Mouse (Mus musculus) heart, postnatal 0 days (tissue): ENCODE measurements at regions not wholly inside any gene's neighbourhood (a gene's known extent, or its start where the extent isn't known, plus 50 kb on each side); places are given as distances from the start of the nearest gene placed in this dataset.

ENCODE experiments used
- ATAC-seq: fragments of 200-750 bp; cut with Nextera tagmentation; 2 replicates; pipeline ENCODE4 v1.8.0; 2017; ENCODE audit warnings: low read depth, moderate number of reproducible peaks, moderate library complexity; ENCODE audit not compliant: insufficient read depth
- DNase-seq: peaks from one replicate; pipeline ENCODE4 v3.0.0-alpha.2; 2016; ENCODE audit warnings: low spot score
- H3K27ac ChIP-seq: fragments of 300-500 bp; sonication (generic); 2 replicates; pipeline ENCODE4 v1.5.1; 2014; ENCODE audit warnings: low read depth, mild to moderate bottlenecking
- H3K27me3 ChIP-seq: fragments of 300-500 bp; sonication (generic); 2 replicates; pipeline ENCODE4 v1.6.1; 2014; ENCODE audit warnings: low read length, mixed read lengths; ENCODE audit not compliant: control insufficient read depth, insufficient read depth
- H3K36me3 ChIP-seq: fragments of 300-500 bp; sonication (generic); replicated peaks from 2 replicates; pipeline ENCODE4 v1.6.1; 2014; ENCODE audit warnings: low read length, mixed read lengths; ENCODE audit not compliant: control insufficient read depth, insufficient read depth
- H3K4me1 ChIP-seq: fragments of 300-500 bp; sonication (generic); 2 replicates; pipeline ENCODE4 v1.6.1; 2014; ENCODE audit warnings: antibody characterized with exemption; ENCODE audit not compliant: control insufficient read depth, insufficient read depth
- H3K4me2 ChIP-seq: fragments of 300-500 bp; sonication (generic); 2 replicates; pipeline ENCODE4 v1.6.1; 2014; ENCODE audit warnings: low read depth, mild to moderate bottlenecking, low read length, moderate library complexity
- H3K4me3 ChIP-seq: fragments of 300-500 bp; sonication (generic); 2 replicates; pipeline ENCODE4 v1.5.1; 2014; ENCODE audit warnings: low read depth, low read length
- H3K9ac ChIP-seq: fragments of 300-500 bp; sonication (generic); replicated peaks from 2 replicates; pipeline ENCODE4 v1.6.1; 2014; ENCODE audit warnings: low read depth, low read length, mixed read lengths
- H3K9me3 ChIP-seq: fragments of 300-500 bp; sonication (generic); replicated peaks from 2 replicates; pipeline ENCODE4 v1.6.1; 2016; ENCODE audit warnings: low read length; ENCODE audit not compliant: control insufficient read depth
- CTCF ChIP-seq: IDR thresholded peaks from 2 replicates; pipeline ENCODE4 v1.5.1; 2016; ENCODE audit warnings: antibody characterized with exemption, control low read depth, low read depth
- EP300 ChIP-seq: IDR thresholded peaks from 2 replicates; pipeline ENCODE4 v1.6.1; 2016; ENCODE audit warnings: antibody characterized with exemption, low read depth
- WGBS: fragments of 180-500 bp; shearing (Covaris S2); extraction: QIAGEN DNeasy Blood & Tissue Kit; methylation state at CpG from one replicate; pipeline ENCODE4 v1.1.7; 2014; 5-methylcytosine and 5-hydroxymethylcytosine counted together

DNA sequence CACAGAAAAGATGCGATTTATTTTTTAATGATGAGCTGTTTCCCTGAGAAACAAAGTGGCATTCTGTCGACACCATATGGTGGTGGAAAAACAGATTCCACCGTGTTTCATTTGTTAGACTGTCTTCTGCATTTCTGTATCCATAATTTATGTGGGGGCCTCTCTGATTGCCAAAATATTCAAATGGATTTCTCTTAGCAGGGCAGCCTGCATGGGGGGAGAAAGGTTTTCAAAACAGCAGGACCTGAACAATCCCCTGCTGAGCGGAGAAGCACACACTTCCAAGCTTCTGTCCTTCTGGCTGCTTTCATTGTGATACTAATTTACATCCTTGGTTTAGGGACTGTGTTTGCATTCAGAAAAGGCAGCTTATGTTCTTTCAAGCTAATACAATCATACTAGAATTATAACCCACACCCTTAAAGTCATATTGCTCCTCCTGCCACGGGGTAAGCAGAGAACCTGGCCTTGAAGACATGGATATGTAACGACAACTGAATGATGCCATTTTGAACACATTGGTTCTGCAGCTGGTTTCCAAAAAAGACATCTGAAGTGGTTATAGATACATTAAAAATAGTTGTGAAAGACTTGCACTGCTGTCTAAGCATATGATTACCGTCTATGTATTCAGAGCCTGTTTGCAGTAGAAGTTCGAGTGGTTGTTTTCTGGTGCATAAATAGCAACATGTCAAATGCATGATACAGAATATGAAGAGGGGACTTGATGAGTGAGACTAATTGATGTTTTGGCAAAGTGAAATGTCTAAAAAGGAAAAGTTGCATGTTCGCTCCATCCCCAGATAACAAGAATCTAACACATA lies 671.6 kb upstream of the Klhl29 start:
- Histone ChIP-seq H3K9me3 (no peaks in the 10 kb centered on the region), H3K27ac (no peak overlapping the region), H3K36me3 (no peaks in the 10 kb centered on the region), H3K4me2 (no peak overlapping the region), H3K9ac (no peak overlapping the region), H3K27me3 (no peaks in the 10 kb centered on the region), H3K4me1 (no peaks in the 10 kb centered on the region), H3K4me3 (no peak overlapping the region)
- 63% methylated on average over 9 of the region's 9 CpGs for WGBS
- TF ChIP-seq EP300: no peak
- no peak for TF ChIP-seq CTCF
- no peak for DNase-seq
- no peak for ATAC-seq

DNA sequence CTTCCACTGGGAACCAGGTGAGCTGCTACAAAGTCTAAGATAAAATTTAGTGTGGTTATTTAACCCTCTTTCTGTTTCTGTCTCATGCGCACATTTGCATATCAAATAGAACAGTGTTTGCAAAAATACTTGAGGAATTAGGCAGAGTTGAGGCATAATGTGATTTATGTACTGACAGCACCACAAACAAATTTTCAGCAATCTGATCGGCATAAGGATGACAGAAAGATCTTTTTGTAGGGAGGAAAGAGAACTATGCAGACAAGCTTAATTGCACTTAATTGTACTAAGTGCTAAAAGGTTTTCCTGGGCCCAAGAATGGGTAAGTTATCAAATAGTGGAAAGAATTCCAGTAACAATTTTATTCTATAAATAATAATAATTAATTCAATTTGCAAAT lies 670.6 kb upstream of the Klhl29 start:
- Histone ChIP-seq H3K4me3 (no peak overlapping the region), H3K9me3 (no peaks in the 10 kb centered on the region), H3K27me3 (no peaks in the 10 kb centered on the region), H3K9ac (no peak overlapping the region), H3K4me2 (no peak overlapping the region), H3K27ac (no peak overlapping the region), H3K4me1 (no peaks in the 10 kb centered on the region), H3K36me3 (no peaks in the 10 kb centered on the region)
- ATAC-seq: no peak
- TF ChIP-seq CTCF (no peak), EP300 (no peak)
- DNase-seq: no peak
- WGBS: 73% methylated on average over 2 of the region's 2 CpGs

GRCm38 (mm10) chr12:6042326-6042725 lies 666.8 kb upstream of the Klhl29 start:
- no peaks in the 10 kb centered on the region for H3K27me3 ChIP-seq
- TF ChIP-seq EP300 (no peak), CTCF (0 out of 2 replicates have a peak, but pooled peaks have one; percentile 3)
- no peaks in the 10 kb centered on the region for H3K4me1 ChIP-seq
- H3K9ac ChIP-seq: no peak overlapping the region
- no peak for ATAC-seq
- WGBS: 43% methylated on average over 1 of the region's 1 CpGs
- H3K4me3 ChIP-seq: no peak overlapping the region
- H3K9me3 ChIP-seq: no peaks in the 10 kb centered on the region
- DNase-seq: no peak
- no peaks in the 10 kb centered on the region for H3K36me3 ChIP-seq
- H3K4me2 ChIP-seq: no peak overlapping the region
- no peak overlapping the region for H3K27ac ChIP-seq

GRCm38 (mm10) chr12:6024111-6024510 lies 648.6 kb upstream of the Klhl29 start:
- H3K9ac ChIP-seq: no peak overlapping the region
- no peaks in the 10 kb centered on the region for H3K36me3 ChIP-seq
- WGBS: 51% methylated on average over 3 of the region's 3 CpGs
- H3K27me3 ChIP-seq: no peaks in the 10 kb centered on the region
- TF ChIP-seq CTCF (no peak), EP300 (no peak)
- no peak for DNase-seq
- H3K4me1 ChIP-seq: no peaks in the 10 kb centered on the region
- H3K4me2 ChIP-seq: no peak overlapping the region
- no peak overlapping the region for H3K27ac ChIP-seq
- ATAC-seq: no peak
- H3K9me3 ChIP-seq: no peaks in the 10 kb centered on the region
- no peak overlapping the region for H3K4me3 ChIP-seq

DNA sequence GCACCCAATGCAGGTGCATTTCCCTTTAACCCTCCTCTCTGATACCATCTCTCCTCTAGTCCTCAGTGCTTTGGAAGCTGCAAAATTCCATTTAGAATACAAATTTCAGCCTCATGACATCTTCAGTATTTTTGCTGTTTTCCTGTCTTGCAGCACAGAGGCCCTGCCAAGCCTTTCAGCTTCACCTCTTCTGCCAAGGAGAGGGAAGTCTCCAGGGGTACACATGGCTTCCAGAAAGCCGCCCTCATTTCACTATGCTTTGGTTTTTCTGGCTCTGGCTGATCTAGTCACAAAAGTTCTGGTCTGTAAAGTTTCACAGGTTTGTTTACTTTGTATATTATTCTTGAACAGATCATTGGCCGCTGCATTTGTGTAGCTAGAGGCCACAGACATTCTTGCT lies 647.0 kb upstream of the Klhl29 start:
- Histone ChIP-seq H3K4me1 (no peaks in the 10 kb centered on the region), H3K27ac (no peak overlapping the region), H3K4me2 (no peak overlapping the region), H3K9me3 (no peaks in the 10 kb centered on the region), H3K27me3 (no peaks in the 10 kb centered on the region), H3K36me3 (no peaks in the 10 kb centered on the region), H3K9ac (no peak overlapping the region), H3K4me3 (no peak overlapping the region)
- DNase-seq (no peak), ATAC-seq (no peak)
- WGBS: 52% methylated on average over 2 of the region's 2 CpGs
- no peak for TF ChIP-seq EP300
- TF ChIP-seq CTCF: no peak

- ATAC-seq (no peak), DNase-seq (no peak)
- Histone ChIP-seq H3K9ac (no peak overlapping the region), H3K9me3 (no peaks in the 10 kb centered on the region), H3K4me1 (no peaks in the 10 kb centered on the region), H3K27me3 (no peaks in the 10 kb centered on the region), H3K4me2 (no peak overlapping the region), H3K27ac (no peak overlapping the region), H3K4me3 (no peak overlapping the region), H3K36me3 (no peaks in the 10 kb centered on the region)
- TF ChIP-seq CTCF (no peak), EP300 (no peak)
- 56% methylated on average over 3 of the region's 3 CpGs for WGBS
Observed at GRCm38 (mm10) chr12:6000961-6001360, 625.5 kb upstream of the Klhl29 start.
